Mouse (Mus musculus) hematopoietic multipotent progenitor cell, adult 10-12 weeks (in vitro differentiated cells): Measurements from ENCODE around the gene Gpc3. TPM values are rescaled to one million over a fixed set of nuclear protein-coding genes. Genes with fewer than 3 reads are reported as not detected.

Experiments
- polyA plus RNA-seq: library from polyadenylated mRNA; stranded (reverse); fragments of >175 nt; gene quantifications from 2 replicates; pipeline ENCODE4 v1.2.3, GENCODE M21; 2012; ENCODE audit warnings: low replicate concordance

Gpc3 gene
- polyA plus RNA-seq = not detected in 2 replicates

DNA sequence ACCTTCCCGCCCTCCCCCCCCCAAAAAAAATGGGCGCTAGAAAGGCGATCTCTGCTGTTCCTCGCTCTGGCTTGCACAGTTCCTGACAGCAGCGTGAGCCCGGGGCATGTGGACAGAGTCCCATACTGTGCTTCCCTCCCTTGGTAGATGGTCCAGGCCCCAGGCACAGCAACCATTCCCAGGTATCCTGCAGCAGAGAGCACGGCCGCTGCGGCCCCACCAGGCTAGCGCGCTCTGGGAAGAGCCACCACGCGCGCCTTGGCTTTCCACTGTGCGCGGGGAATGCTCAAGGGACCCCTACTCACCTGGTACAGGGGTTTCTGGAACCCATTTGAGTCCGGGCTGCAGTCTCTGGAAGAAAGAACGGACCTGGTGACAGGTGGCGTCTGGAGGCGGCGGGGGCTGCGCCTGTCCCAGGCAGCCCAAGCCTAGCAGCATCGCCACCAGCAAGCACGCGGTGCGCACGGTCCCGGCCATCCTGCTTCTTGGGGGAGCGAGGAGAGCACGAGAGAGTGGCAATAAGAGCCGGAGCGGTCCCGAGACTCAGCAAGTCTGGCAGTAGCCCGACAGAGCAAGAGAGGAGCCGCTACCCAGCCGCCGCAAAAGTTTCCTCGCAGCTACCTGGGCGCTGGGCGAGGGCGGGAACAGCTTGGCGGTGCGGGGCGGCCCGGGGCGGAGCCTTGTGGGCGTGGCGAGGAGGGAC is at the start of gene Gpc3:
Gene Gpc3, minus strand, starts transcription at position 623 of the 703 bp plus-strand sequence.

Other genes with a start within 250 kb of the Gpc3 start
- gene Ccdc160, start 177.2 kb upstream of the Gpc3 start, polyA plus RNA-seq = not detected in 2 replicates